Mouse (Mus musculus) bone marrow, adult 2 months (tissue): ENCODE measurements around the gene Cyp2w1.

Source experiments
- CTCF ChIP-seq: fragments of 200-500 bp; IDR thresholded peaks from 2 replicates; pipeline ENCODE4 v1.5.1; 2011; ENCODE audit warnings: low read length, control low read depth; ENCODE audit not compliant: control insufficient read depth, insufficient read depth
- POLR2A ChIP-seq: fragments of 200-500 bp; IDR thresholded peaks from 2 replicates; pipeline ENCODE4 v1.6.1; 2011; ENCODE audit warnings: low read depth, mild to moderate bottlenecking, control low read depth, low read length, borderline replicate concordance; ENCODE audit not compliant: control insufficient read depth

DNA sequence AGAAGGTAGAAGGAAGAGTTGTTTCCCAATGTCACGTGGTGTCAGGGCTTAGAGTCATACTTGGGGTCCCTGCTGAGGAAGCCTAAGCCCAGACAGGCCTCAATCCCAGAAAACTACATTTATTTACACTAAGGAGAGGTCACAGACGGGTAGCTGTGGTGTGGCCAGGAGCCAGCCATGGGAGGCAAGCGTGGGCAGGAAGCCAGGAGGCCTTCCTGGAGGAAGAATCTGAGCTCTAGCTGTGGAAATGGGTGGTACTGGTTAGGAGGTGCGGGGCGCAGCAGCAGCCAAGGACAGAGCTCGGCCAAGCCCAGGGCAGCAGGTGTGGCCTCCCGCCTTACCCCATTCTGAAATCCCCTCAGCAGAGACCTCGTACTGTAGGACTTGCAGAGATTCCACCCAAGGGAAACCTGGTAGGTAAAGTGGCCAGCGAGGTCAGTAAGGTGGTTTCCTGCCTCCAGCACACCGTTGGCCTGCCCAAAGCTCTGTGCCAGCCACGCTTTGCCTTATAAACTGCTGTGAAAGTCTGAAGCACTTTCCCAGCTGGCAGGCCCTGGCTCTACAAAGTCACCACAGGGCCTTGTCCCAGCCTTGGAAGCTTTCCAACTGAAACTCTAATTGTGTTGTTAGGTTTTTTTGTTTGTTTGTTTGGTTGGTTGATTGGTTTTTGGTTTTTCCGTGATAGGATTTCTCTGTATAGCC lies 37.3 kb upstream of the Cyp2w1 start:
- TF ChIP-seq POLR2A: no peak
- TF ChIP-seq CTCF: no peak
